Mouse (Mus musculus): ENCODE measurements around the gene Gpr87. TPM values are rescaled to one million over a fixed set of nuclear protein-coding genes. Genes with fewer than 3 reads are reported as not detected.

Gpr87 gene
- polyA plus RNA-seq, 1 experiment from 2014 or later = 0.15 TPM

DNA sequence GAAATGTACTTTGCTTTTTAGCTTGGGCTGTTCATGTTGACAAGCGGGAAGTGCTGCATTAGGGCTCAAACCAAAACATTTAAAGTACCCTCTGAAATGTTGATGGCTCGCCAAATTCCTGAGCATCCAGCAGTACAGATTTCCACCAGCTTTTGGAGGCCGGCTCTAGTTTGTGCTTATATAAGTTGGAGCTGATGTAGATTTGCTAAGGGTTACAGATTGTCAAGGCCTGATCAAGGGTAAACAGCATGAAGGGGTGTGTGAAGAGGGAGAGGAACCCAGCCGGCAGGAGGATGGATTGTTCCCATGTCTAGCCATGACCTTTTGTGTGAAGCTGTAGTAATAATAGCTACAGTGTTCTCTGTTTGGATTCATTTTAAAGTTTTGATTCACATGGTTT, 63.8 kb downstream of the Gpr87 start:
- no peak for ATAC-seq
- no peak overlapping the region for H3K4me3 ChIP-seq
- WGBS = 79% methylated on average over 4 of the region's 4 CpGs

DNA sequence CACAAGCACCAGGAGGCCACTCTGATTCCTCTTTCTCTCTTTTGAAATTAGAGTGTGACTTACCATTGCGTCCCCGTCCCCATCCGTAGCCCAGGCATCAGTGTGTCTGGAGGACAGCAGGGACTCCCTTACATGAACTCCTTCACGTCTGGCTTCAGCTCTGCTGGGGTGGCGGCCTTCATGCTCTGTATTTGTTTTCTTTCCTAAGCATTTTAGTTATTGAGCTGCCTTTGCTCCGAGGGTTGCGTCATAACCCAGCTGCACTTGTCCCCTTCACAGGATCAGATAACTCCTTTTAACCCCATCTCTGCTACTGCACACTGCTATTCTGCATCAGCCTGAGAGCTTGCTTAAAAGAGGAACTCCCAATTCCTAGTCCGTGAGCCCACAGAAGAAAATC, 64.5 kb downstream of the Gpr87 start:
- Histone ChIP-seq H3K9ac (no peak overlapping the region), H3K4me2 (no peak overlapping the region), H3K36me3 (ENCODE audit: poor library complexity, severe bottlenecking) (no peaks in the 10 kb centered on the region), H3K9me3 (replicated peaks) (no peaks in the 10 kb centered on the region), H3K27ac (no peak overlapping the region), H3K27me3 (no peaks in the 10 kb centered on the region), H3K4me3 (no peak overlapping the region), H3K4me1 (no peaks in the 10 kb centered on the region)
- WGBS = 76% methylated on average over 8 of the region's 8 CpGs
- no peak for ATAC-seq

More for the DNA sequence above, 63.8 kb downstream of the Gpr87 start:
- Histone ChIP-seq H3K27me3 (no peaks in the 10 kb centered on the region), H3K4me2 (no peak overlapping the region), H3K36me3 (ENCODE audit: poor library complexity, severe bottlenecking) (no peaks in the 10 kb centered on the region), H3K9ac (no peak overlapping the region), H3K4me1 (no peaks in the 10 kb centered on the region), H3K27ac (no peak overlapping the region), H3K9me3 (replicated peaks) (no peaks in the 10 kb centered on the region)

DNA sequence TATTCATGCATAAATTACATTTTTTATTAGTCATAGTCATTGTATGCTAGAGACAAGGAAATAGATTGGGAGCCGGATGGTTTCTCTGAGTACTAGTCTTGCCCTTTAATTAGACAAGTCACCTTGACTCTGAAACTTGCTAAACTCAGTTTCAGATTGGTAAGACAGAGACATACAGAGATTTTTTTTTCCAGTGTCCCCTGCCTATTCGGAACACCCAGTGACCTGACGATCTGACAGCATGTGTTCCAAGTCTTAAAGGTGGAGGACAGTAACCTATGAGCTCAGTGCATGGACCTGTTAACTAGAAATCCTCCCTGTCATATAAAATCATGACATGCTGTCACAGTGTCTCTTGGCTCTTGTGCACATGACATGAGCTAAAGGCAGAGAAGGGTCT, 65.4 kb downstream of the Gpr87 start:
- Histone ChIP-seq H3K27me3 (no peaks in the 10 kb centered on the region), H3K4me2 (no peak overlapping the region), H3K36me3 (ENCODE audit: poor library complexity, severe bottlenecking) (no peaks in the 10 kb centered on the region), H3K9ac (no peak overlapping the region), H3K4me1 (no peaks in the 10 kb centered on the region), H3K4me3 (no peak overlapping the region), H3K9me3 (replicated peaks) (no peaks in the 10 kb centered on the region), H3K27ac (no peak overlapping the region)
- ATAC-seq = no peak
- 89% methylated on average over 3 of the region's 3 CpGs for WGBS

Other genes with a start within 250 kb of the Gpr87 start
- gene Med12l, start 189.3 kb downstream of the Gpr87 start, polyA plus RNA-seq (2015; fragmentation: Nextera tagmentation; extraction: Ambion mirVana) = 3.5 and 3.7 TPM in 2 replicates
- 1.1 and 1.7 TPM in 2 replicates for gene Gpr171, start 93.3 kb downstream of the Gpr87 start, polyA plus RNA-seq (2015; fragmentation: Nextera tagmentation; extraction: Ambion mirVana)
- gene P2ry14, start 41.5 kb downstream of the Gpr87 start, polyA plus RNA-seq (2015; fragmentation: Nextera tagmentation; extraction: Ambion mirVana) = 2.9 and 3.2 TPM in 2 replicates
- gene P2ry13, start 15.8 kb upstream of the Gpr87 start, polyA plus RNA-seq (2015; fragmentation: Nextera tagmentation; extraction: Ambion mirVana) = 0.94 and 1.2 TPM in 2 replicates
- 4.5 and 4.9 TPM in 2 replicates for gene P2ry12, start 67.8 kb upstream of the Gpr87 start, polyA plus RNA-seq (2015; fragmentation: Nextera tagmentation; extraction: Ambion mirVana)
- gene Igsf10, start 149.3 kb upstream of the Gpr87 start, polyA plus RNA-seq (2015; fragmentation: Nextera tagmentation; extraction: Ambion mirVana) = 2.2 and 2.3 TPM in 2 replicates